Mouse (Mus musculus) cortical plate, adult 2 months (tissue): ENCODE data around the gene Itih4.

Experiments
- CTCF ChIP-seq: fragments of 200-500 bp; IDR thresholded peaks from 2 replicates; pipeline ENCODE4 v1.5.1; 2011; ENCODE audit warnings: mild to moderate bottlenecking, control low read depth, low read length; ENCODE audit not compliant: insufficient read depth; ENCODE audit errors: extremely low read depth
- POLR2A ChIP-seq: fragments of 200-500 bp; IDR thresholded peaks from 2 replicates; pipeline ENCODE4 v1.6.1; 2011; ENCODE audit warnings: mild to moderate bottlenecking, low read length, control low read depth; ENCODE audit not compliant: insufficient read depth; ENCODE audit errors: extremely low read depth

DNA sequence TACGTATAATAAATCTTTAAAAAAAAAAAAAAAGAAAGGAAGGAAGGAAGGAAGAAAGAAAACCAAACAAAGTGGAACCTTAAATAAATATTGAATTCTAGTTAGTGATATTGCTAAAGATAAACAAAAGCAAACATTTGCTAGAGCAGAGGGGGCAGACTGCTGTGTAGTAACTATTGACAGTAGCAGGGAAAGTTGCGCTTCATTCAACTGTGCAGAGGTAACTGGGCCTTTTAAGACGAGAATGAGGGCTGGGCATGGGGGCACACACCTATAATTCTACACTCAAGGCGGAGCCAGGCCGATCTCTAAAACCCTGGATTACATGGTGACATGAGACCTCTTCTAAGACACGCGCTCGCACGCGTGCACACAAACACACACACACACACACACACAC, 63.7 kb downstream of the Itih4 start:
- TF ChIP-seq CTCF (no peak), POLR2A (no peak)
